Mouse (Mus musculus): ENCODE measurements around the gene Ap3m1. TPM values are rescaled to one million over a fixed set of nuclear protein-coding genes. Genes with fewer than 3 reads are reported as not detected.

Ap3m1 gene
- polyA plus RNA-seq, 2 experiments: 22.3 to 41.4 TPM

GRCm38 (mm10) chr14:20999617-21000016, 52.7 kb downstream of the Ap3m1 start:
- no peaks in the 10 kb centered on the region for H3K27me3 ChIP-seq (ENCODE audit: control insufficient read depth, insufficient read depth, low read length)
- H3K36me3 ChIP-seq (replicated peaks; ENCODE audit: control insufficient read depth, insufficient read depth, low read depth): peaks cover 4% of the 10 kb centered on the region
- H3K4me1 ChIP-seq (replicated peaks; ENCODE audit: control insufficient read depth in 2 of 2, insufficient read depth in 2 of 2, low read length in 1 of 2): peaks cover 12 to 16% of the 10 kb centered on the region in 2 experiments
- H3K9ac ChIP-seq (replicated peaks): no peak overlapping the region
- no peaks in the 10 kb centered on the region for H3K9me3 ChIP-seq (ENCODE audit: control insufficient read depth, low read length)
- no peak overlapping the region for H3K27ac ChIP-seq
- H3K4me2 ChIP-seq (ENCODE audit: low read depth): no peak overlapping the region
- DNase-seq (ENCODE audit: low read depth in 3 of 3, low spot score in 3 of 3) (no peak), ATAC-seq (ENCODE audit: insufficient read depth) (no peak)
- TF ChIP-seq CTCF (IDR thresholded peaks at IDR 0.05; ENCODE audit: low read depth) (no peak), EP300 (IDR thresholded peaks at IDR 0.05; ENCODE audit: low read depth) (no peak)
- no peak overlapping the region for H3K4me3 ChIP-seq (ENCODE audit: insufficient read depth in 1 of 2, low read depth in 2 of 2, low read length in 2 of 2)
- WGBS (ENCODE audit: insufficient replicate concordance): 82% methylated on average over 4 of the region's 4 CpGs

GRCm38 (mm10) chr14:20997548-20997947, 54.8 kb downstream of the Ap3m1 start:
- DNase-seq (ENCODE audit: low read depth in 3 of 3, low spot score in 3 of 3) (no peak), ATAC-seq (ENCODE audit: insufficient read depth) (no peak)
- Histone ChIP-seq H3K4me3 (ENCODE audit: insufficient read depth in 1 of 2, low read depth in 2 of 2, low read length in 2 of 2) (no peak overlapping the region), H3K27ac (no peak overlapping the region), H3K9me3 (ENCODE audit: control insufficient read depth, low read length) (no peaks in the 10 kb centered on the region), H3K9ac (replicated peaks) (no peak overlapping the region), H3K4me1 (replicated peaks; ENCODE audit: control insufficient read depth in 2 of 2, insufficient read depth in 2 of 2, low read length in 1 of 2) (peaks cover 12 to 19% of the 10 kb centered on the region in 2 experiments), H3K27me3 (ENCODE audit: control insufficient read depth, insufficient read depth, low read length) (no peaks in the 10 kb centered on the region), H3K4me2 (ENCODE audit: low read depth) (no peak overlapping the region), H3K36me3 (replicated peaks; ENCODE audit: control insufficient read depth, insufficient read depth, low read depth) (no peaks in the 10 kb centered on the region; the same call in 1 of the 2 replicates)
- TF ChIP-seq EP300 (IDR thresholded peaks at IDR 0.05; ENCODE audit: low read depth) (no peak), CTCF (IDR thresholded peaks at IDR 0.05; ENCODE audit: low read depth) (no peak)
- 78% methylated on average over 3 of the region's 3 CpGs for WGBS (ENCODE audit: insufficient replicate concordance)

- TF ChIP-seq EP300 (IDR thresholded peaks at IDR 0.05; ENCODE audit: low read depth) (no peak), CTCF (IDR thresholded peaks at IDR 0.05; ENCODE audit: low read depth) (no peak)
- ATAC-seq (ENCODE audit: insufficient read depth) (peak; percentile 31; the same call in 1 of the 2 replicates), DNase-seq (ENCODE audit: low read depth in 3 of 3, low spot score in 3 of 3) (no peak)
- peaks cover 3% of the 10 kb centered on the region for H3K36me3 ChIP-seq (replicated peaks; ENCODE audit: control insufficient read depth, insufficient read depth, low read depth)
- no peaks in the 10 kb centered on the region for H3K9me3 ChIP-seq (ENCODE audit: control insufficient read depth, low read length)
- H3K4me3 ChIP-seq (ENCODE audit: insufficient read depth in 1 of 2, low read depth in 2 of 2, low read length in 2 of 2): no peak overlapping the region
- H3K4me1 ChIP-seq (replicated peaks; ENCODE audit: control insufficient read depth in 2 of 2, insufficient read depth in 2 of 2, low read length in 1 of 2): peaks cover 12 to 19% of the 10 kb centered on the region in 2 experiments
- 34% methylated on average over 5 of the region's 5 CpGs for WGBS (ENCODE audit: insufficient replicate concordance)
- no peak overlapping the region for H3K4me2 ChIP-seq (ENCODE audit: low read depth)
- H3K27ac ChIP-seq: no peak overlapping the region
- no peak overlapping the region for H3K9ac ChIP-seq (replicated peaks)
- H3K27me3 ChIP-seq (ENCODE audit: control insufficient read depth, insufficient read depth, low read length): no peaks in the 10 kb centered on the region
Observed at GRCm38 (mm10) chr14:20996361-20996760, 55.9 kb downstream of the Ap3m1 start.

GRCm38 (mm10) chr14:20995497-20995896, 56.8 kb downstream of the Ap3m1 start:
- 22% methylated on average over 2 of the region's 2 CpGs for WGBS (ENCODE audit: insufficient replicate concordance)

GRCm38 (mm10) chr14:20994475-20994874, 57.8 kb downstream of the Ap3m1 start:
- DNase-seq (ENCODE audit: low read depth in 3 of 3, low spot score in 3 of 3) (no peak), ATAC-seq (ENCODE audit: insufficient read depth) (no peak)
- Histone ChIP-seq H3K4me3 (ENCODE audit: insufficient read depth in 1 of 2, low read depth in 2 of 2, low read length in 2 of 2) (no peak overlapping the region), H3K9ac (replicated peaks) (no peak overlapping the region), H3K27ac (no peak overlapping the region), H3K4me1 (replicated peaks; ENCODE audit: control insufficient read depth in 2 of 2, insufficient read depth in 2 of 2, low read length in 1 of 2) (peaks cover 12 to 17% of the 10 kb centered on the region in 2 experiments), H3K36me3 (replicated peaks; ENCODE audit: control insufficient read depth, insufficient read depth, low read depth) (peaks cover 3% of the 10 kb centered on the region), H3K9me3 (ENCODE audit: control insufficient read depth, low read length) (no peaks in the 10 kb centered on the region), H3K4me2 (ENCODE audit: low read depth) (no peak overlapping the region), H3K27me3 (ENCODE audit: control insufficient read depth, insufficient read depth, low read length) (no peaks in the 10 kb centered on the region)
- TF ChIP-seq CTCF (IDR thresholded peaks at IDR 0.05; ENCODE audit: low read depth): no peak
- TF ChIP-seq EP300 (IDR thresholded peaks at IDR 0.05; ENCODE audit: low read depth): no peak
- WGBS (ENCODE audit: insufficient replicate concordance): 74% methylated on average over 3 of the region's 3 CpGs

More at GRCm38 (mm10) chr14:20995497-20995896, 56.8 kb downstream of the Ap3m1 start:
- 0 out of 2 replicates have a peak, but pooled peaks have one; percentile 42 for TF ChIP-seq EP300 (IDR thresholded peaks at IDR 0.05; ENCODE audit: low read depth)
- no peak for TF ChIP-seq CTCF (IDR thresholded peaks at IDR 0.05; ENCODE audit: low read depth)
- H3K4me2 ChIP-seq (ENCODE audit: low read depth): no peak overlapping the region
- no peak overlapping the region for H3K4me3 ChIP-seq (ENCODE audit: insufficient read depth in 1 of 2, low read depth in 2 of 2, low read length in 2 of 2)
- H3K4me1 ChIP-seq (replicated peaks; ENCODE audit: control insufficient read depth in 2 of 2, insufficient read depth in 2 of 2, low read length in 1 of 2): peaks cover 12 to 19% of the 10 kb centered on the region in 2 experiments
- ATAC-seq (ENCODE audit: insufficient read depth) (peak; percentile 48; the same call in 1 of the 2 replicates), DNase-seq (ENCODE audit: low read depth in 3 of 3, low spot score in 3 of 3) (no peak)
- no peaks in the 10 kb centered on the region for H3K9me3 ChIP-seq (ENCODE audit: control insufficient read depth, low read length)
- no peaks in the 10 kb centered on the region for H3K27me3 ChIP-seq (ENCODE audit: control insufficient read depth, insufficient read depth, low read length)
- no peak overlapping the region for H3K27ac ChIP-seq
- H3K36me3 ChIP-seq (replicated peaks; ENCODE audit: control insufficient read depth, insufficient read depth, low read depth): peaks cover 3% of the 10 kb centered on the region
- no peak overlapping the region for H3K9ac ChIP-seq (replicated peaks)

Measured in liver, embryonic 14.5 days (tissue).